Mouse (Mus musculus) layer of hippocampus, adult 2 months (tissue): Measurements from ENCODE around the gene Olfr1330. TPM values are rescaled to one million over a fixed set of nuclear protein-coding genes. Genes with fewer than 3 reads are reported as not detected.
"Not testable (repeated sequence)": the region's sequence is repeated elsewhere in the genome, so short reads cannot be mapped to it uniquely, and the experiment has no call there.

ENCODE experiments used
- DNase-seq, 2 experiments: peaks; one replicate each; pipeline ENCODE4 v3.0.0; 2022; ENCODE audit warnings: low spot score in 2 of 2
- H3K27ac ChIP-seq: fragments of 200-600 bp; 2 replicates; pipeline ENCODE4 v1.8.1; 2022
- H3K4me3 ChIP-seq: fragments of 200-600 bp; 2 replicates; pipeline ENCODE4 v1.8.1; 2022; ENCODE audit warnings: mild to moderate bottlenecking
- CTCF ChIP-seq: fragments of 200-600 bp; conservative IDR thresholded peaks from 2 replicates; pipeline ENCODE4 v1.8.1; 2022; ENCODE audit warnings: antibody characterized with exemption, mild to moderate bottlenecking, moderate library complexity
- long read RNA-seq, 2 experiments: library from polyadenylated mRNA; stranded (forward); transcript quantifications; one replicate each; pipeline ENCODE4 v2.0.0; 2021; ENCODE audit warnings: borderline mapping rate in 2 of 2
- total RNA-seq, 2 experiments: library from RNA; stranded (reverse); gene quantifications; 2 replicates each; pipeline ENCODE4 v1.2.3; 2021

Gene Olfr1330
- total RNA-seq, result not detected
- long read RNA-seq, experiment 1, result 0 reads
- long read RNA-seq, experiment 2, result 0 reads

GRCm38 (mm10) chr4:118888297-118888696 lies at the start of gene Olfr1330:
TSS of gene Olfr1330 (plus strand) at chr4:118888597.
- no peak within 1 kb of the TSS for H3K4me3 ChIP-seq
- TF ChIP-seq CTCF, result no peak
- DNase-seq, result no peak
- H3K27ac ChIP-seq, result no peak within 1 kb of the TSS

- H3K27ac ChIP-seq, result no peak overlapping the region
- H3K4me3 ChIP-seq, result no peak overlapping the region
- TF ChIP-seq CTCF, result no peak
- DNase-seq, result no peak
These were observed 26.6 kb upstream of the Olfr1330 start for GRCm38 (mm10) chr4:118861791-118862190.

GRCm38 (mm10) chr4:118862704-118863103 lies 25.7 kb upstream of the Olfr1330 start:
- no peak for TF ChIP-seq CTCF
- peak overlapping the region; percentile 32; the same call in 1 of the 2 replicates for H3K27ac ChIP-seq
- no peak overlapping the region for H3K4me3 ChIP-seq
- DNase-seq, result peak; percentile 9 to 13

GRCm38 (mm10) chr4:118864349-118864748 lies 24.0 kb upstream of the Olfr1330 start, which contains the start of gene Olfr1331:
TSS of gene Olfr1331 (plus strand) at chr4:118864649.
- Histone ChIP-seq H3K27ac (no peak within 1 kb of the TSS), H3K4me3 (no peak within 1 kb of the TSS)
- TF ChIP-seq CTCF, result no peak
- DNase-seq, result no peak

- Histone ChIP-seq H3K4me3 (no peak overlapping the region), H3K27ac (no peak overlapping the region)
- TF ChIP-seq CTCF, result no peak
- DNase-seq, result no peak
These were observed 20.8 kb upstream of the Olfr1330 start for GRCm38 (mm10) chr4:118867566-118867965.

GRCm38 (mm10) chr4:118901981-118902380 lies 13.6 kb downstream of the Olfr1330 start:
- Histone ChIP-seq H3K4me3 (no peak overlapping the region), H3K27ac (no peak overlapping the region)
- DNase-seq, result no peak
- no peak for TF ChIP-seq CTCF

GRCm38 (mm10) chr4:118917365-118917764 lies 29.0 kb downstream of the Olfr1330 start, which contains the start of gene Olfr1329:
TSS of gene Olfr1329 (minus strand) at chr4:118917465.
- H3K4me3 ChIP-seq, H3K27ac ChIP-seq, DNase-seq: not testable (repeated sequence)

- DNase-seq, H3K27ac ChIP-seq, H3K4me3 ChIP-seq: not testable (repeated sequence)
These were observed 42.9 kb downstream of the Olfr1330 start for GRCm38 (mm10) chr4:118931326-118931725.

GRCm38 (mm10) chr4:118938512-118938911 lies 50.1 kb downstream of the Olfr1330 start, which contains the start of gene Olfr1328:
TSS of gene Olfr1328 (minus strand) at chr4:118938612.
- no peak within 1 kb of the TSS for H3K27ac ChIP-seq
- no peak within 1 kb of the TSS for H3K4me3 ChIP-seq
- no peak for DNase-seq
- TF ChIP-seq CTCF, result no peak

Other genes with a start within 250 kb of the Olfr1330 start
- gene Olfr62, start 229.6 kb upstream of the Olfr1330 start, total RNA-seq, result not detected
- not detected for gene Olfr1342, start 195.8 kb upstream of the Olfr1330 start, total RNA-seq
- gene Olfr1341, start 185.1 kb upstream of the Olfr1330 start, total RNA-seq, result not detected
- gene Olfr1340, start 168.5 kb upstream of the Olfr1330 start, total RNA-seq, result not detected
- not detected for gene Olfr1339, start 156.4 kb upstream of the Olfr1330 start, total RNA-seq
- gene Olfr1338, start 129.9 kb upstream of the Olfr1330 start, total RNA-seq, result not detected
- gene Olfr1337, start 106.0 kb upstream of the Olfr1330 start, total RNA-seq, result not detected
- not detected for gene Olfr1335, start 78.7 kb upstream of the Olfr1330 start, total RNA-seq
- gene Olfr1333, start 52.3 kb upstream of the Olfr1330 start, total RNA-seq, result not detected
- not detected for gene Olfr1331, start 23.9 kb upstream of the Olfr1330 start, total RNA-seq
- gene Olfr1329, start 28.9 kb downstream of the Olfr1330 start, total RNA-seq, result not detected
- not detected for gene Olfr1328, start 50.0 kb downstream of the Olfr1330 start, total RNA-seq
- under 1 TPM; 0.51 to 0.79 TPM for gene Lao1, start 73.0 kb downstream of the Olfr1330 start, total RNA-seq
- 10 to 100 TPM; 94.5 to 96.4 TPM for gene Slc2a1, start 220.1 kb downstream of the Olfr1330 start, total RNA-seq